Mouse (Mus musculus): ENCODE results near the gene Atp5b. TPM values are rescaled to one million over a fixed set of nuclear protein-coding genes. Genes with fewer than 3 reads are reported as not detected.
A peak's percentile ranks its signal among the peaks of the same experiment; 100 is the strongest.
"Not testable (repeated sequence)": the region's sequence is repeated elsewhere in the genome, so short reads cannot be mapped to it uniquely, and the experiment has no call there.

Atp5b gene
- polyA plus RNA-seq, 1 experiment from 2014 or later, result 2,546 TPM

GRCm38 (mm10) chr10:128062221-128062989 is 20.7 kb upstream of the Atp5b start:
- in situ Hi-C loops (cut with MboI; ENCODE audit: low pct_unique_long_range_greater_than_20kb), result no loop called here
- ChIA-PET POLR2A (no interaction called here), CTCF (no interaction called here)
- H3K27me3 ChIP-seq, result no peaks in the 10 kb centered on the region
- no peak for TF ChIP-seq CTCF (IDR thresholded peaks at IDR 0.05)
- no peak for ATAC-seq
- no peak for DNase-seq (ENCODE audit: low read depth, low spot score)

DNA sequence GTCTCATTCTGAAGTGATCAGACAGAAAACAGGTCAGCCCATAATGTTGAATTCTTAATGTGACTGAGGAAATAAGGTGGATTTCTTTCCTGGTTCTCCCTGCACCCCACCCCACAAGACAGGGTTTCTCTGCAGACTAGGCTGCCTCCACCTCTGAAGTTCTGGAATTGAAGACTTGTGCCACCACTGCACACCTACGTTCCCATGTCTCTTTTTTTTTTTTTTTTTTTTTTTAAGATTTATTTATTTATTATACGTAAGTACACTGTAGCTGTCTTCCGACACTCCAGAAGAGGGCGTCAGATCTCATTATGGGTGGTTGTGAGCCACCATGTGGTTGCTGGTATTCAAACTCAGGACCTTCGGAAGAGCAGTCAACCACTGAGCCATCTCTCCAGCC is 17.0 kb upstream of the Atp5b start:
- DNase-seq (ENCODE audit: low read depth, low spot score) (no peak), ATAC-seq (no peak)
- in situ Hi-C loops (cut with MboI; ENCODE audit: low pct_unique_long_range_greater_than_20kb), result no loop called here
- no peak for TF ChIP-seq CTCF (IDR thresholded peaks at IDR 0.05)
- ChIA-PET POLR2A (no interaction called here), CTCF (no interaction called here)
- no peaks in the 10 kb centered on the region for H3K27me3 ChIP-seq

DNA sequence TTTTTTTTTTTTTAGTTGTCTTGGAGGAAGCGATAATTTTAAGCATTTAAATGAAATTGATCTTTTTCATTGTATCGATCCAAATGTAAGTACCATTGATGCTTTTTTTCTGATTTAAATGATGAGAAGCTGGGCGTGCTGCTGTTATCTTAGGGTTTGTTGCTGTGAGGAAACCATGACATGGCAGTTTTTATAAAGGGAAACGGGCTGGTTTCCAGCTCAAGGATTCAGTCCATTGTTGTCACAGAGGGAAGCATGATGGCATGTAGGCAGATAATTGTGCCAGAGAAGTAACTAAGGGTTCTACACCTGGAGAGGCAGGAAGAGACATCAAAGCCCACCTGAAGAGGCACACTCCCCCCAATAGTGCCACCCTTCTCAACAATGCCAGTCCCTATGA is 13.9 kb upstream of the Atp5b start:
- ATAC-seq (no peak), DNase-seq (ENCODE audit: low read depth, low spot score) (no peak)
- POLR2A ChIA-PET, result interaction anchor here (0.7 kb wide), 1 partner anchor 14 kb away, joined by 3 read pairs; no protein-coding TSS in a partner anchor
- no peak for TF ChIP-seq CTCF (IDR thresholded peaks at IDR 0.05)
- CTCF ChIA-PET, result interaction anchor here (0.8 to 1.1 kb wide), 2 partner anchors 10 to 27 kb away, joined by 3 read pairs; no protein-coding TSS in a partner anchor
- in situ Hi-C loops (cut with MboI; ENCODE audit: low pct_unique_long_range_greater_than_20kb), result no loop called here
- no peaks in the 10 kb centered on the region for H3K27me3 ChIP-seq

DNA sequence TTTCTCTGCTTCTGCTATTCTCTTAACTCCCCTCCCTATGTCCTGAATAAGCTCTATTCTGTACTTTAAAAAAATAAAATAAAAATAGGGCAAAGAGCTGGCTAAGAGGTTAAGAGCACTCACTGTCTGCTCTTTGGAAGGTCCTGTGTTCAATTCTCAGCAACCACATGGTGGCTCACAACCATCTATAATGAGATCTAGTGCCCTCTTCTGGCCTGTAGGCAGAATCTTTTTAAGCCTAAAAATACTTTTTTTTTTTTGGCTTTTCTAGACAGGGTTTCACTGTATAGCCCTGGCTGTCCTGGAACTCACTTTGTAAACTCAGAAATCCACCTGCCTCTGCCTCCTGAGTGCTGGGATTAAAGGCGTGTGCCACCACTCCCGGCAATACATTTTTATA is 12.6 kb upstream of the Atp5b start:
- in situ Hi-C loops (cut with MboI; ENCODE audit: low pct_unique_long_range_greater_than_20kb); POLR2A ChIA-PET; DNase-seq (ENCODE audit: low read depth, low spot score); H3K27me3 ChIP-seq; ATAC-seq: not testable (repeated sequence)
- peak; percentile 48 for TF ChIP-seq CTCF (IDR thresholded peaks at IDR 0.05)
- CTCF ChIA-PET, result interaction anchor here (1.0 kb wide), 1 partner anchor 20 kb away, joined by 3 read pairs; no protein-coding TSS in a partner anchor

DNA sequence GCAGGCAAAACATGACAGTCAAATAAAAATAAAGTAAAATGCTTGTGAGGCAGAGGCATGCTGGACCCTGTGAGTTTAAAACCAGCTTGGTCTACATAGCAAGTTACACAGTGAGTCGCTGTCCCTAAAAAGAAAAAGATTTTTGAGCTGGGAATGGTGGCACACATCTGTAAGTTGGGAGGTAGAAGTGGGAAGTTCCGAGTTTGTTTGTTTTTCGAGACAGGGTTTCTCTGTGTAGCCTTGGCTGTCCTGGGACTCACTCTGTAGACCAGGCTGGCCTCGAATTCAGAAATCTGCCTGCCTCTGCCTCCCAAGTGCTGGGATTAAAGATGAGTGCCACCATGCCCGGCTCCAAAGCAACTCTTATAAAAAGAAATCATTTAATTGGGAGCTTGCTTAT is 4.8 kb upstream of the Atp5b start:
- in situ Hi-C loops (cut with MboI; ENCODE audit: low pct_unique_long_range_greater_than_20kb); DNase-seq (ENCODE audit: low read depth, low spot score); ATAC-seq; H3K27me3 ChIP-seq: not testable (repeated sequence)
- ChIA-PET POLR2A (interaction anchor here (0.7 kb wide), 1 partner anchor 1750 kb away, joined by 3 read pairs; no protein-coding TSS in a partner anchor), CTCF (interaction anchor here (2.3 kb wide), 1 partner anchor 14 kb away, joined by 8 read pairs; no protein-coding TSS in a partner anchor)

- DNase-seq (ENCODE audit: low read depth, low spot score) (no peak), ATAC-seq (no peak)
- in situ Hi-C loops (cut with MboI; ENCODE audit: low pct_unique_long_range_greater_than_20kb), result no loop called here
- TF ChIP-seq CTCF (IDR thresholded peaks at IDR 0.05), result peak; percentile 62
- H3K27me3 ChIP-seq, result no peaks in the 10 kb centered on the region
- CTCF ChIA-PET, result no interaction called here
- POLR2A ChIA-PET, result no interaction called here
Observed at GRCm38 (mm10) chr10:128080496-128080895, 2.6 kb upstream of the Atp5b start.

DNA sequence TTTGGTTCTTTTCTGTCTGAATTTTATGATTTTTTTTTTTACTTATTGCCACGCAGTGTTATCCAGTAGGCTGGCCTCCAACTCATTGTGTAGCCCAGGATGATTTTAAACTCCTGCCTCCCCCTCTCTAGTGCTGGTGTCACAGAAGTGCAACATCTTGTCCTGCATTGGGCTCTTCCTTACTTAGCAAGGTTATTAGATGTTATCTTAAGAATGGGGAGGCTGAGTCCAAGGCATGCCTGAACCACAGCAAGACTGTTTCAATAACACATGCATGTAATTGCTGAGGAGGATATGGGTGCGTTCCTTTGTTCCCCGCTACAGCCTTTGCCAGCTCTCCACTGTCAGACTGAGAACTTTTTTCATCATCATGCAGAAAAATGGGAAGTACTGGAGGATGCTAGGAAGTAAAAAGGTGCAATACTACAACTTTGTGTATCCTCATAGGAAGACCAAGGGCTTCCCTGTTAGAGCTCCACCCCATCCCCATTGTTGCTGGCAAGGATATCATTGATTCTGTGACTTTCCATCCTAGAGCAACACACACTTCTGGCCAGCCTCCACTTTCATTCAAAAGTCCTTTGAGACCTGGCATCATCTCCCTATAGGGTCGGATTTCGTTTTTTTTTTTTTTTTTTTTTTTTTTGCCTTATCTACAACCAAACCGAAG is 1.1 kb upstream of the Atp5b start:
- DNase-seq (ENCODE audit: low read depth, low spot score) (no peak), ATAC-seq (no peak)
- CTCF ChIA-PET, result no interaction called here
- POLR2A ChIA-PET, result interaction anchor here (0.6 kb wide), 1 partner anchor 79 kb away, joined by 5 read pairs; no protein-coding TSS in a partner anchor
- in situ Hi-C loops (cut with MboI; ENCODE audit: low pct_unique_long_range_greater_than_20kb), result no loop called here
- H3K27me3 ChIP-seq, result no peaks in the 10 kb centered on the region
- no peak for TF ChIP-seq CTCF (IDR thresholded peaks at IDR 0.05)

GRCm38 (mm10) chr10:128082477-128082808 is 630 bp upstream of the Atp5b start:
- no peak for ATAC-seq
- TF ChIP-seq CTCF (IDR thresholded peaks at IDR 0.05), result no peak
- no peaks in the 10 kb centered on the region for H3K27me3 ChIP-seq
- ChIA-PET POLR2A (interaction anchor here (0.6 to 2.2 kb wide), 6 partner anchors 10 to 100 kb away, joined by 3 to 20 read pairs (median 5); partner anchors contain the start of genes Baz2a and Naca), CTCF (interaction anchor here (1.2 to 1.4 kb wide), 2 partner anchors 11 to 43 kb away, joined by 3 to 4 read pairs; no protein-coding TSS in a partner anchor)
- DNase-seq (ENCODE audit: low read depth, low spot score), result no peak
- in situ Hi-C loops (cut with MboI; ENCODE audit: low pct_unique_long_range_greater_than_20kb), result no loop called here

DNA sequence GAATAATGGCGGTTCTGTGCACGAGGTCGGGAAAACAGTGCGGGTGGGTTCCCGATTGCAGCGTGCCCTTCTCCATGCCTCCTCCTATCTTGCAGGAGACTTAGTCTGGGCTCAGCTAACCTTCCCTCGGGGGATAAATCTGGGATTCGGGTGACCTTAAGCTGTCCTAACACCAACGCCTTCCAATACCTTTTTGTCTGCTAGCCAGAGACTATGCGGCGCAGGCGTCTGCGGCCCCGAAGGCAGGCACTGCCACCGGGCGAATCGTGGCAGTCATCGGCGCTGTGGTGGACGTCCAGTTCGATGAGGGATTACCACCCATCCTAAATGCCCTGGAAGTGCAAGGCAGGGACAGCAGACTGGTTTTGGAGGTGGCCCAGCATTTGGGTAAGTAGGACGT is 615 bp downstream of the Atp5b start:
- CTCF ChIA-PET, result interaction anchor here (1.2 to 1.4 kb wide), 2 partner anchors 9 to 44 kb away, joined by 3 to 4 read pairs; no protein-coding TSS in a partner anchor
- POLR2A ChIA-PET, result interaction anchor here (0.9 to 2.2 kb wide), 11 partner anchors 9 to 127 kb away, joined by 3 to 20 read pairs (median 5); partner anchors contain the start of gene Baz2a
- in situ Hi-C loops (cut with MboI; ENCODE audit: low pct_unique_long_range_greater_than_20kb), result no loop called here
- H3K27me3 ChIP-seq, result no peaks in the 10 kb centered on the region
- DNase-seq (ENCODE audit: low read depth, low spot score) (no peak), ATAC-seq (no peak)
- TF ChIP-seq CTCF (IDR thresholded peaks at IDR 0.05), result no peak

DNA sequence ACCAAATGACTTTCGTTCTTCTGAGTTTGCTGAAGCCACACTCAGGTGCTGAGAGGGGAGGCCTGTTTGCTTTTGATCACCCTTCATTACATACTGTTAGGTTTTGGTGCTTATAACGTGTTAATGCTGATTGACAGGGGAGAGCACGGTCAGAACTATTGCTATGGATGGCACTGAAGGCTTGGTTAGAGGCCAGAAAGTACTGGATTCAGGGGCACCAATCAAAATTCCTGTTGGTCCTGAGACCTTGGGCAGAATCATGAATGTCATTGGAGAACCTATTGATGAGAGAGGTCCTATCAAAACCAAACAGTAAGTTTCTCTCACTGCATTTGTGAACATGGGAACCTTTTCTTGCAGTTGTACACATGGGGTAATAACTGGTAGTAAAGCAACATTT is 1.1 kb downstream of the Atp5b start:
- TF ChIP-seq CTCF (IDR thresholded peaks at IDR 0.05), result no peak
- DNase-seq (ENCODE audit: low read depth, low spot score) (no peak), ATAC-seq (no peak)
- CTCF ChIA-PET, result no interaction called here
- POLR2A ChIA-PET, result interaction anchor here (0.9 to 2.2 kb wide), 9 partner anchors 8 to 127 kb away, joined by 3 to 20 read pairs (median 5); partner anchors contain the start of gene Baz2a
- H3K27me3 ChIP-seq, result no peaks in the 10 kb centered on the region
- in situ Hi-C loops (cut with MboI; ENCODE audit: low pct_unique_long_range_greater_than_20kb), result no loop called here

GRCm38 (mm10) chr10:128086391-128086790 is 3.3 kb downstream of the Atp5b start:
- H3K27me3 ChIP-seq, result no peaks in the 10 kb centered on the region
- ATAC-seq, result no peak
- ChIA-PET POLR2A (no interaction called here), CTCF (interaction anchor here (1.3 to 1.7 kb wide), 2 partner anchors 9 to 15 kb away, joined by 4 read pairs; no protein-coding TSS in a partner anchor)
- in situ Hi-C loops (cut with MboI; ENCODE audit: low pct_unique_long_range_greater_than_20kb), result loop anchor here (5.0 kb wide), 1 partner anchor 101 kb away; no protein-coding TSS in a partner anchor
- TF ChIP-seq CTCF (IDR thresholded peaks at IDR 0.05), result no peak
- no peak for DNase-seq (ENCODE audit: low read depth, low spot score)

DNA sequence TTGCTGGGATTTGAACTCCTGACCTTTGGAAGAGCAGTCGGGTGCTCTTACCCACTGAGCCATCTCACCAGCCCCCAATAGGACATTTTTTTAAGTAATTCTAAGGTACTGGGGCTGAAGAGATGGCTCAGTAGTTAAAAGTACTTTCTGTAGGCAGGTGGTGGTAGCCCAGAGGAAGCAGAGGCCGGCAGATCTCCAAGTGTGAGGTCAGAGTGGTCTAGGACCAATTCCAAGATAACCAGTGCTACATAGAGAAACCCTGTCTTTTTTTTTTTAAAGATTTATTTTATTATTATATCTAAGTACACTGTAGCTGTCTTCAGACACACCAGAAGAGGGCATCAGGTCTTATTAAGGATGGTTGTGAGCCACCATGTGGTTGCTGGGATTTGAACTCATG is 4.1 kb downstream of the Atp5b start:
- not testable (repeated sequence) for H3K27me3 ChIP-seq; ATAC-seq; DNase-seq (ENCODE audit: low read depth, low spot score)
- ChIA-PET CTCF (interaction anchor here (1.2 kb wide), 1 partner anchor 99 kb away, joined by 5 read pairs; no protein-coding TSS in a partner anchor), POLR2A (interaction anchor here (0.9 to 1.0 kb wide), 2 partner anchors 70 to 102 kb away, joined by 4 to 5 read pairs; no protein-coding TSS in a partner anchor)
- in situ Hi-C loops (cut with MboI; ENCODE audit: low pct_unique_long_range_greater_than_20kb), result loop anchor here (5.0 kb wide), 1 partner anchor 100 kb away; no protein-coding TSS in a partner anchor

Data from Patski (cell line).